Mouse (Mus musculus) hindbrain, embryonic 10.5 days (tissue): ENCODE data around the gene Zpr1. TPM values are rescaled to one million over a fixed set of nuclear protein-coding genes. Genes with fewer than 3 reads are reported as not detected.
A peak's percentile ranks its signal among the peaks of the same experiment; 100 is the strongest.

Experiments
- DNase-seq: peaks from one replicate; pipeline ENCODE4 v3.0.0-alpha.2; 2017; ENCODE audit warnings: low spot score
- H3K27ac ChIP-seq: fragments of 300-500 bp; sonication (generic); 2 replicates; pipeline ENCODE4 v1.5.1; 2016; ENCODE audit warnings: mild to moderate bottlenecking, moderate library complexity
- H3K27me3 ChIP-seq: fragments of 300-500 bp; sonication (generic); 2 replicates; pipeline ENCODE4 v1.6.1; 2016; ENCODE audit warnings: mild to moderate bottlenecking; ENCODE audit not compliant: poor library complexity, insufficient read depth, severe bottlenecking
- H3K36me3 ChIP-seq: fragments of 300-500 bp; sonication (generic); 2 replicates; pipeline ENCODE4 v1.6.1; 2016; ENCODE audit warnings: mild to moderate bottlenecking, moderate library complexity
- H3K4me1 ChIP-seq: fragments of 300-500 bp; sonication (generic); replicated peaks from 2 replicates; pipeline ENCODE4 v1.6.1; 2016; ENCODE audit warnings: mild to moderate bottlenecking
- H3K4me3 ChIP-seq: fragments of 300-500 bp; sonication (generic); 2 replicates; pipeline ENCODE4 v1.5.1; 2016; ENCODE audit warnings: mild to moderate bottlenecking, moderate library complexity
- H3K9me3 ChIP-seq: fragments of 300-500 bp; sonication (generic); 2 replicates; pipeline ENCODE4 v1.6.1; 2016; ENCODE audit warnings: mild to moderate bottlenecking, moderate library complexity
- WGBS: fragments of 180-500 bp; shearing (Covaris S2); methylation state at CpG from one replicate; pipeline ENCODE4 v1.1.7; 2016; 5-methylcytosine and 5-hydroxymethylcytosine counted together
- polyA plus RNA-seq: library from polyadenylated mRNA; unstranded; fragments of >200 nt; fragmentation: Nextera tagmentation; extraction: Ambion mirVana; gene quantifications from 2 replicates; pipeline ENCODE4 v1.2.1, GENCODE M21; 2016

Gene Zpr1
- polyA plus RNA-seq = 64.2 and 75.9 TPM in 2 replicates

- Histone ChIP-seq H3K27me3 (peaks cover 36% of the 10 kb centered on the region), H3K4me1 (peaks cover 21% of the 10 kb centered on the region), H3K27ac (peak within 1 kb of the TSS; percentile 86), H3K36me3 (peaks cover 36% of the 10 kb centered on the region), H3K9me3 (no peaks in the 10 kb centered on the region), H3K4me3 (peak within 1 kb of the TSS; percentile 95)
- DNase-seq = peak; percentile 91
- 7% methylated on average over 45 of the region's 45 CpGs for WGBS
These were observed at the start of gene Zpr1 for GRCm38 (mm10) chr9:46272677-46273454. Gene Zpr1 (plus strand): TSS chr9:46273064.

- Histone ChIP-seq H3K9me3 (no peaks in the 10 kb centered on the region), H3K27ac (no peak overlapping the region), H3K4me1 (no peaks in the 10 kb centered on the region), H3K4me3 (no peak overlapping the region), H3K27me3 (no peaks in the 10 kb centered on the region), H3K36me3 (peaks cover 46% of the 10 kb centered on the region)
- WGBS = 86% methylated on average over 6 of the region's 6 CpGs
- DNase-seq = no peak
These were observed 49.8 kb upstream of the Zpr1 start for GRCm38 (mm10) chr9:46223090-46223489.

- Histone ChIP-seq H3K36me3 (peaks cover 45% of the 10 kb centered on the region), H3K9me3 (no peaks in the 10 kb centered on the region), H3K27me3 (peaks cover 9% of the 10 kb centered on the region; the same call in 1 of the 2 replicates), H3K27ac (no peak overlapping the region), H3K4me1 (no peaks in the 10 kb centered on the region), H3K4me3 (no peak overlapping the region)
- DNase-seq = no peak
- 88% methylated on average over 3 of the region's 3 CpGs for WGBS
These were observed 48.8 kb upstream of the Zpr1 start for GRCm38 (mm10) chr9:46224101-46224500.

GRCm38 (mm10) chr9:46224945-46225660 is 47.8 kb upstream of the Zpr1 start:
- Histone ChIP-seq H3K4me1 (peaks cover 7% of the 10 kb centered on the region), H3K9me3 (no peaks in the 10 kb centered on the region), H3K36me3 (peaks cover 35% of the 10 kb centered on the region), H3K4me3 (no peak overlapping the region), H3K27ac (no peak overlapping the region), H3K27me3 (peaks cover 12% of the 10 kb centered on the region; the same call in 1 of the 2 replicates)
- DNase-seq = no peak
- WGBS = 70% methylated on average over 5 of the region's 5 CpGs

GRCm38 (mm10) chr9:46227064-46227614 is 45.7 kb upstream of the Zpr1 start:
- no peaks in the 10 kb centered on the region for H3K9me3 ChIP-seq
- H3K27me3 ChIP-seq = peaks cover 30% of the 10 kb centered on the region
- peaks cover 15% of the 10 kb centered on the region for H3K4me1 ChIP-seq
- no peak overlapping the region for H3K27ac ChIP-seq
- 93% methylated on average over 3 of the region's 3 CpGs for WGBS
- peaks cover 14% of the 10 kb centered on the region for H3K36me3 ChIP-seq
- no peak overlapping the region for H3K4me3 ChIP-seq
- no peak for DNase-seq

GRCm38 (mm10) chr9:46228491-46228890 is 44.4 kb upstream of the Zpr1 start, which contains the start of gene Apoa1:
Gene Apoa1 (plus strand): TSS chr9:46228580.
- Histone ChIP-seq H3K4me1 (peaks cover 15% of the 10 kb centered on the region), H3K27ac (no peak within 1 kb of the TSS), H3K9me3 (no peaks in the 10 kb centered on the region), H3K36me3 (peaks cover 2% of the 10 kb centered on the region), H3K4me3 (no peak within 1 kb of the TSS), H3K27me3 (peaks cover 35% of the 10 kb centered on the region)
- DNase-seq = no peak
- 66% methylated on average over 9 of the region's 9 CpGs for WGBS

GRCm38 (mm10) chr9:46229573-46230449 is 43.1 kb upstream of the Zpr1 start:
- peak overlapping the region; percentile 86 for H3K27ac ChIP-seq
- H3K9me3 ChIP-seq = no peaks in the 10 kb centered on the region

GRCm38 (mm10) chr9:46230450-46230975 is 42.4 kb upstream of the Zpr1 start:
- no peak for DNase-seq
- Histone ChIP-seq H3K4me1 (peaks cover 18% of the 10 kb centered on the region), H3K27me3 (peaks cover 35% of the 10 kb centered on the region), H3K27ac (peak overlapping the region; percentile 86), H3K36me3 (no peaks in the 10 kb centered on the region), H3K9me3 (no peaks in the 10 kb centered on the region), H3K4me3 (peak overlapping the region; percentile 60)
- WGBS = 21% methylated on average over 13 of the region's 13 CpGs

More at GRCm38 (mm10) chr9:46229573-46230449, 43.1 kb upstream of the Zpr1 start:
- H3K4me3 ChIP-seq = peak overlapping the region; percentile 60
- peak; percentile 84 for DNase-seq
- peaks cover 15% of the 10 kb centered on the region for H3K4me1 ChIP-seq
- H3K36me3 ChIP-seq = no peaks in the 10 kb centered on the region
- H3K27me3 ChIP-seq = peaks cover 35% of the 10 kb centered on the region
- WGBS = 16% methylated on average over 37 of the region's 37 CpGs

- Histone ChIP-seq H3K27ac (peak overlapping the region; percentile 23; the same call in 1 of the 2 replicates), H3K4me3 (no peak overlapping the region), H3K27me3 (peaks cover 21% of the 10 kb centered on the region), H3K9me3 (no peaks in the 10 kb centered on the region), H3K36me3 (no peaks in the 10 kb centered on the region), H3K4me1 (peaks cover 16% of the 10 kb centered on the region)
- no peak for DNase-seq
- 84% methylated on average over 6 of the region's 6 CpGs for WGBS
These were observed 37.7 kb upstream of the Zpr1 start for GRCm38 (mm10) chr9:46235196-46235595.

- no peak within 1 kb of the TSS for H3K4me3 ChIP-seq
- H3K27me3 ChIP-seq = peaks cover 19% of the 10 kb centered on the region
These were observed 37.4 kb upstream of the Zpr1 start, which contains the start of gene Apoc3 for GRCm38 (mm10) chr9:46235596-46235648. Gene Apoc3 (minus strand): TSS chr9:46235636.

GRCm38 (mm10) chr9:46235649-46236048 is 37.2 kb upstream of the Zpr1 start:
- no peak for DNase-seq
- H3K36me3 ChIP-seq = no peaks in the 10 kb centered on the region
- no peak overlapping the region for H3K27ac ChIP-seq
- peaks cover 17% of the 10 kb centered on the region for H3K27me3 ChIP-seq
- H3K9me3 ChIP-seq = no peaks in the 10 kb centered on the region
- WGBS = 64% methylated on average over 4 of the region's 4 CpGs
- no peak overlapping the region for H3K4me3 ChIP-seq
- H3K4me1 ChIP-seq = peaks cover 12% of the 10 kb centered on the region

More at GRCm38 (mm10) chr9:46235596-46235648, 37.4 kb upstream of the Zpr1 start, which contains the start of gene Apoc3:
- Histone ChIP-seq H3K27ac (peak within 1 kb of the TSS; percentile 23; the same call in 1 of the 2 replicates), H3K9me3 (no peaks in the 10 kb centered on the region), H3K36me3 (no peaks in the 10 kb centered on the region), H3K4me1 (peaks cover 14% of the 10 kb centered on the region)
- DNase-seq = no peak

GRCm38 (mm10) chr9:46238850-46239249 is 34.0 kb upstream of the Zpr1 start:
- H3K27ac ChIP-seq = no peak overlapping the region
- no peak for DNase-seq
- H3K36me3 ChIP-seq = no peaks in the 10 kb centered on the region
- no peak overlapping the region for H3K4me3 ChIP-seq
- H3K9me3 ChIP-seq = no peaks in the 10 kb centered on the region
- no peaks in the 10 kb centered on the region; the same call in 1 of the 2 replicates for H3K27me3 ChIP-seq
- H3K4me1 ChIP-seq = peaks cover 19% of the 10 kb centered on the region; the same call in 1 of the 2 replicates
- WGBS = 91% methylated on average over 7 of the region's 7 CpGs
